Mouse (Mus musculus) adrenal gland, postnatal 36 days (tissue): ENCODE data around the gene Dapl1. TPM values are rescaled to one million over a fixed set of nuclear protein-coding genes. Genes with fewer than 3 reads are reported as not detected.

Experiments used
- DNase-seq, 2 experiments: peaks; one replicate each; pipeline ENCODE4 v3.0.0; 2021; ENCODE audit warnings: mixed read lengths in 1 of 2
- total RNA-seq, 2 experiments: library from RNA; stranded (reverse); gene quantifications; 2 replicates each; pipeline ENCODE4 v1.2.3; 2021

Gene Dapl1
- total RNA-seq, 2 experiments from 2014 or later = not detected

DNA sequence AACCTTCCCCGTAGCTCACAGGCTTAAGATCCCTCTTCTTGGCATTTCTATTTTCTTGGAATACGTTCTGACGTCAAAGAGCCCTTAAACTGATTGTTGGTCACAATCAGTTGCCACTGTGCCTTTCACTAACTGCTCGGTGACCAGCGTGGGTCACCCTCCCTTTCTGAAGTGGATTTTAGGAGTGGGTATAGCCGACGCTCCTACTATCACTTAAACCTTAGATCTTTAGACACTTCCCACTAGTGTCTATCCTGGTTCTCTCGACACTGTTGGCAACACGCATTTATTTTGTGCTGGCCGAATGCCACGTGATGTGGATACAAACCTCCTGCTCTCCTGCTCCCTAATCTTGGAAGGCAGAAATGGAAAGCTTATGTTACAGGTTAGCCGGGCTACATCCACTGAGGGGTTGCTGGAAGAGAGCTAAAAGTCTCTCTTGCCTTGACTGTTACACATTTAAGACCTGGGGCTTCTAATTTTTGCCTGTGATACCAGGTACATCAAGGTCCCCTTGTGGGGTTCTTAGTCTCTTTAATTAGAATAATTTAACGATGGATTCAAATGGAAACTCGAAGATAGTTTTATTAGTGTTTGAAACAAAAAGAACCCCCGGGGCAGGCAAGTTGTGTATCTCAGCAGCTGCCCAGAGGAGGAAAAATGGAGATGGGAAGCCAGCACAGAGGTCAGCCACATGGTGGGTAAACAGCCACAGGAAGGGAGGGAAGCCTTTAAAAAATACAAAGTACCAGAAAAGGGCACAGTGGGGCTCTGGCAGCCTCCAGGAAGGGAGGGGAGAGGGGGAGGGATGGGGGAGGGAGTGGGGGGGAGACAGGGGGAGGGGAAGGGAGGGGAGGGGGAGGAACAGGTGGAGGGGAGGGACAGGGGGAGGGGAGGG, 13.2 kb upstream of the Dapl1 start:
- no peak for DNase-seq

DNA sequence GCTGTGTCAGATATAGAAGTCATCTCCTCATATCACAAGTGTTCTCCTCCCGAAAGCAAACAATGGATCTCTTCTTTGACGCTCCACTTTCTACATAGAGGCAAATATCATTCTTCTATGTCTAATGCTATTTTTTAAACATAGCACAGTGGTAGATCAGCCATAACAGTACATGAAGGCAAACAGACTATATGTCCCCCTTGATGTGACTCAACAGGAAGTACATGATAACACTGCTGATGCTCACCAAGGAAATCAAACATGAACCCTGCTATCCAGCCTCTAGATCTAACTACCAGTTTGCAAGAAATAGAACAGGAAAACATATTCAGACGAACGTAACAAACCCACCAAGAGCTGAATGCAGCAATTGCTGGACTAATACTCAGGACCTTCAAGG, 10.1 kb upstream of the Dapl1 start:
- no peak for DNase-seq

DNA sequence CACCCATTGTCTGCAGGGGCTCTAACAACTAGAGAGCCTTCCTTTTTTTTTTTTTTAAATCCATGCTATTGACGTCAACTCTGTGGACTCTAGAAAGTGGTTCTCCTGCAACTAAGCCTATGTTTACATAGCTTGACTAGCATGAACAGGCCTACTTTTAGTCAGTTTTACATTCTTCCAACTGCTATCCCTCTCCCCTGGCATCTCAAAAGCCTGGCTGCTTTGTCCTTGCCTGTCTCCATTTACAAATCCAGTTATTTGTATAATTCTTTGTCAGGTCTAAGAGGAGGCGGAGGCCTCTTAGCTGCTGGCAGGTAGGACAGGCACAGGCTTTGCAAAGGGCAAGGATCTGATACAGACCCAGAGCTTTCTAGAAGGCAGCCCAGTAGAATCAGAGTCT, 627 bp downstream of the Dapl1 start:
- DNase-seq = no peak

DNA sequence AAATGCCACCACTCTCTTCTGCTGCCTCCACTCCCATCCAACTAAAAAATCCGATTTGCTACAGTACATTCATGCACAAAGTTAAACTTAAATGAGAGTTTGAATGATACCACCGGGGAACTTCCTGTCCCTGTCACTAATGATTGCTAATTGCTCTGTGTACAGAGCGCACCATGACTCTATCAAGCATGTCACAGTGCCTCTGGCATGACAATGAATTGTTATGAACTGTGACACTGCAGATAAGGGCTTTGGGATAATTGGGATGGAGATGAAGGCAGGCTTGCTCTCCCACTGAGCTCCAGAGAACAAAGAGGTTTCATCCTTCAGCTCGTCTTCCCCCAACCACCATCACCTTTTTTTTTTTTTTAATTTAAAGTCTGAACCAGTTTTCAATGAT, 1.2 kb downstream of the Dapl1 start:
- no peak for DNase-seq

DNA sequence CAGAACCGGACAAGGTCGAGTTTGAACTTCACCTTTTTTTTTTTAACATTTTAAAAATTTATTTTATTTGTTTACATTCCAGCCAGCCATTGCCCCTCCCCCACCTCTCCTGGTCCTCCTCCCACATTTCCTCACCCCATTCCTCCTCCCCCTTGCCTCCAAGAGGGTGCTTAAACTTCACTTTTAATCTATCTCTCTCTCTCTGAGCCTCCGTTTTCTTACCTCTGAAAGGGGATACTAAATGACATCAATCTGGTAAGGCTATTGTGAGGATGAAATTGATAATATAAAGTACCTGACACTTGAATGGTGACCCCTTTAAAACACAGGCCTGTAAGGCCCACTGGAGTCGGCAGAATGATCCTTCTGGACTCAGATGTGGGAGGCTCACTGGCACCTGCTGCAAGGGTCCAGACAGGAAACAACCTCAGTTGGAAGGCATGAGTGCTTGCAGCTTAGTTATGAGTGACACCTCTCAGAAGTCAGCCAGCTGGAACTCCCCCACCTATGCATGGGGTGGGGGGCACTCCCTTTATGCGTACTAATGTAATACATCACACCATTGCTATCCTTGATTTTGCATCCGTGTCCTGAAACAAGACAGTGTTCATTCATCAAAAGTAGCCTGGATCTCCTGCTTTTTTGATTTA, 1.9 kb downstream of the Dapl1 start:
- DNase-seq = no peak

- no peak for DNase-seq
Measured at GRCm38 (mm10) chr2:59488235-59488634, 3.8 kb downstream of the Dapl1 start.

- DNase-seq = peak; percentile 17 to 35
Measured at GRCm38 (mm10) chr2:59490353-59490752, 5.9 kb downstream of the Dapl1 start.

DNA sequence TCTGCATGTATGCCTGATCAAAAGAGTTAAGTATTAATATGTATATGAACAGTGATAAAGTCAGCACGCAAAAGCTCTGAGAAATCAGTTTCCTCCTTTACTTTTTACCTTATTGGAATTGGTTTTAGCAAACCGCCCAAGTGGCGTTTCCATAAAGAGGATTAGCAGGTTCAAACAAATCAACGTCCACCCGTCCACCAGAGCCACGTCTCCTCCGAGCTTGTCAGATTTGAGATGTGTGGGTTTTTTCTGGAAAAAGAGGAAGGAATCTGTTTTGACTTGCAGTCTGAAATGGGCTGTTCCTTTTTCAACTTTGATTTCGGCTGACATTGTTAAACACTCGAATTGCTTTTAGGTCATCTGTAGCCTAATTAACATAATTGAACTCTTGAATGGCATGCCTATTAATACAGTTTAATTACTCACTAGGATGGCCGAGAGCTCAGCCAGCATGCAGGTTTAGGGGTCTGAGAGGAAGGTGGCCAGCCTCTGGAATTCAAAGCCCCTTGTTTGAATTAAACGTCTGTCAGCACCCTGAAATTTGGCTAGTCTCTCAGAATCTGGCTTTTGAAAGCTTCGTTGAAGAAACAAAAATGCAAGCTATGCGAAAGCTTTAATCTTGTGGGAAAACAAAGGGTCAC, 9.1 kb downstream of the Dapl1 start:
- no peak for DNase-seq

- DNase-seq = no peak
Measured at GRCm38 (mm10) chr2:59499146-59499545, 14.7 kb downstream of the Dapl1 start.

DNA sequence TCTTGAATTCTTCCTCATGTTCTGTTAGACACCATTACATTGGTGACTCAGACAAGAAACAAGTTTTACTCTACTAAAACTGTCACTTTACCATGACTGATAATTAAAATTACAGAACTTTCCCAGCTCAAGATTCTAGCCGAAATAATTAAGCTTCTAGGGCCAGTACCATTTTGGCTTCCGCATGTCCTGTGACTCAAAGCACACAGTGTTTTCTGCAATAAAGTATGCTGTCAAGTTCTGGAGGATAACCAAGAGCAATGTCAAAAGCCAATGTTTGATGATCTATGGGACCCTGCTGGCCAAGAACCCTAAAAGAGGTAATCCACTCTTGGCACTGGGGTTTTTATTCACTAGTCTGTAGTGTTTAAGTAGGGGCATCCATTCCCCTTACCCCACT, 15.3 kb downstream of the Dapl1 start:
- peak; percentile 5 to 54 for DNase-seq

GRCm38 (mm10) chr2:59509061-59509460, 24.6 kb downstream of the Dapl1 start:
- no peak for DNase-seq

DNA sequence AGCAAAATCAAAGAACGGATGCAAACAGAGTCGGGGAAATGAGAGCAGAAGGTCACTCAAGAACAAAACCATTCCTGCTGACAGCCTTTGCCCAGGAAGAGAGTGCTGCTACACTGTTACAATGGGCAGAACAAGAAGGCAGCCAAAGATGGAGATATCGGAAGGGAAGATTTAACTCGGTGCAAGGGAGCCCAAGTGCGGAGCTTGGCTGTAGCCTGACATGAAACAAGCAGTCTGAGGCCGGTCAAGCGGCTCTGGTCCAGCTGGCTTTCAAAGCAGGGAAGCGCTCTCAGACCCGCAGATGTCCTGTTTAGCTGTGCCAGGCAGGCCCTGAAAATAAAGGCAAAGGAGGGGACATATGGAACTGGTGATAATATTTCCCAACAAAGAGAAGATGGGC, 26.0 kb downstream of the Dapl1 start:
- no peak for DNase-seq

GRCm38 (mm10) chr2:59510882-59511281, 26.4 kb downstream of the Dapl1 start:
- no peak for DNase-seq

GRCm38 (mm10) chr2:59520663-59521062, 36.2 kb downstream of the Dapl1 start:
- no peak for DNase-seq

- peak; percentile 73 to 85 for DNase-seq
Measured at GRCm38 (mm10) chr2:59522079-59522684, 37.7 kb downstream of the Dapl1 start.

- no peak for DNase-seq
Measured at GRCm38 (mm10) chr2:59523526-59523925, 39.1 kb downstream of the Dapl1 start.

DNA sequence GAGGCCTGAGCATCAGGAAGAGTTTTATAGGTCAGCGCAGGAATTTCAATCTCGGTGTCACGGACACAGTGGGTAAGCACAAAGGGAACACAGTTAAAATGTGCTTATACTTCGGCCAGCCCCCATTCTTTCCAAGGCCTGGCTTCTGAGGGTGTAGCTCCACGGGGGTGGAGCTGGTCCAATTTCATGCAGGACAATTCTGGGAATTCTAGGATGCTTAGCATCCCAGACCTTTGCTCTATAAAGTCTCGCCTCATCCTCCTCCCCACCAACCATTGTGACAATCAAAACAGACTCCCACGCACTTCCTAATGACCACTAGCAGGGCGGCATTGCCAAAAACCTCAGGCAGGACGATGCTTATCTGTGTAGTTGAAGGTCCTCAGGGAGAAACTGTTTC, 42.4 kb downstream of the Dapl1 start:
- no peak for DNase-seq

- DNase-seq = no peak
Measured at GRCm38 (mm10) chr2:59529574-59530080, 45.2 kb downstream of the Dapl1 start.

GRCm38 (mm10) chr2:59530811-59531210, 46.4 kb downstream of the Dapl1 start:
- no peak for DNase-seq

- DNase-seq = no peak
Measured at GRCm38 (mm10) chr2:59532999-59533398, 48.5 kb downstream of the Dapl1 start.

GRCm38 (mm10) chr2:59533504-59533903, 49.1 kb downstream of the Dapl1 start:
- no peak for DNase-seq

DNA sequence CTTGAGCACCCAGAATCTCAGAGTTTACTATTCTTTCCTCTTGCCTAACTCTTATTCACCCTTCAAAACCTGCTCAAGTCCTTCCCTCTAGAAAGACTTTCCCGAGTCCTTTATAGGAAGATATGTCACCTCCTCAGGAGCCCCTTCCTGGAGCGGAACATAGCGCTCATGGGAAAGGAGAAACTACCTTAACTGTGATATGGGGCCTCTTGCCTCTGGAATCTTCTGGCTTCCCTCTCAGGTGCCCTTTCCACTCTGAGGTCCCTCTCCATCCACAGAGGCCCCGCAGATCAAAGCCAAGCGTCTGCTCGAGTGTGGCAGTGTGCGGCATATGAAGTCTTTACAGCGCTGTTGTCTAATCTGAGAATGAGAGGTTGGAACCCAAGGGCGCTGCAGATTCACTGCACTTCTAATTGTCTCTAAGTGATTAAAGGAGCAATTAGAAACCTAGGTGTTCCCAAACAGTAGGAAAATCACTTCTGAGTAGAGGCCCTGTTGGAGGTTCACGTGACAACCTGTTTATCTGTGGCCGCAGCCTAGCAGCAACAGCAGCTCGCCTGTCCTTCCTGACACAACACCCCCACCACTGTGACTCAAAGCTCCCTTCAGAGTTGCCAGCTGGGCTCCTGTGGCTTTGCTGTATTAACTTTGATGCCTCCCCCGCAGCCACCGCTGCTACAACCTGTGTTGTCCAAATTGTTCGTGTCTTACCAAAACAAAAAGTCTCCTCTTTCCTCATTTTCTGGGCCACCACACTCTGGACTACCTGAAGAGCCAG, 49.7 kb downstream of the Dapl1 start:
- DNase-seq = no peak
